Mouse (Mus musculus) midbrain, embryonic 14.5 days (tissue): ENCODE results near the gene Col26a1. TPM values are rescaled to one million over a fixed set of nuclear protein-coding genes. Genes with fewer than 3 reads are reported as not detected.

Experiments
- ATAC-seq: fragments of 200-750 bp; cut with Nextera tagmentation; 2 replicates; pipeline ENCODE4 v1.8.0; 2017; ENCODE audit warnings: moderate number of reproducible peaks, moderate library complexity; ENCODE audit not compliant: low FRiP score, low TSS enrichment
- DNase-seq: peaks from one replicate; pipeline ENCODE4 v3.0.0-alpha.2; 2015
- H3K27ac ChIP-seq: fragments of 300-500 bp; sonication (generic); replicated peaks from 2 replicates; pipeline ENCODE4 v1.5.1; 2014; ENCODE audit warnings: mild to moderate bottlenecking, low read depth, low read length, moderate library complexity
- H3K27me3 ChIP-seq: fragments of 300-500 bp; sonication (generic); 2 replicates; pipeline ENCODE4 v1.6.1; 2014; ENCODE audit warnings: low read length, control low read depth, mixed read lengths; ENCODE audit not compliant: control insufficient read depth, insufficient read depth
- H3K36me3 ChIP-seq: fragments of 300-500 bp; sonication (generic); 2 replicates; pipeline ENCODE4 v1.6.1; 2014; ENCODE audit warnings: low read length, control low read depth; ENCODE audit not compliant: control insufficient read depth, insufficient read depth
- H3K4me1 ChIP-seq: fragments of 300-500 bp; sonication (generic); 2 replicates; pipeline ENCODE4 v1.6.1; 2014; ENCODE audit warnings: mild to moderate bottlenecking, antibody characterized with exemption, low read length, control low read depth; ENCODE audit not compliant: control insufficient read depth, insufficient read depth
- H3K4me2 ChIP-seq: fragments of 300-500 bp; sonication (generic); 2 replicates; pipeline ENCODE4 v1.6.1; 2014; ENCODE audit warnings: mild to moderate bottlenecking, low read length, moderate library complexity
- H3K4me3 ChIP-seq: fragments of 300-500 bp; sonication (generic); replicated peaks from 2 replicates; pipeline ENCODE4 v1.5.1; 2014; ENCODE audit warnings: low read depth, low read length
- H3K9ac ChIP-seq: fragments of 300-500 bp; sonication (generic); replicated peaks from 2 replicates; pipeline ENCODE4 v1.6.1; 2014; ENCODE audit warnings: mild to moderate bottlenecking, low read length, moderate library complexity
- H3K9me3 ChIP-seq: fragments of 300-500 bp; sonication (generic); 2 replicates; pipeline ENCODE4 v1.6.1; 2016; ENCODE audit warnings: low read length, control low read depth, mixed read lengths; ENCODE audit not compliant: control insufficient read depth
- WGBS: fragments of 180-500 bp; shearing (Covaris S2); extraction: QIAGEN DNeasy Blood & Tissue Kit; methylation state at CpG from one replicate; pipeline ENCODE4 v1.1.7; 2014; 5-methylcytosine and 5-hydroxymethylcytosine counted together
- polyA plus RNA-seq: library from polyadenylated mRNA; unstranded; fragments of >200 nt; fragmentation: Nextera tagmentation; extraction: Ambion mirVana; gene quantifications from 2 replicates; pipeline ENCODE4 v1.2.1, GENCODE M21; 2014

Gene Col26a1
- 8.3 and 16.2 TPM in 2 replicates for polyA plus RNA-seq

GRCm38 (mm10) chr5:136882788-136883439 is at the start of gene Col26a1:
Gene Col26a1 (minus strand): TSS chr5:136883209.
- Histone ChIP-seq H3K9ac (peak within 1 kb of the TSS; percentile 66), H3K27me3 (peaks cover 27% of the 10 kb centered on the region), H3K4me1 (peaks cover 11% of the 10 kb centered on the region; the same call in 1 of the 2 replicates), H3K4me2 (peak within 1 kb of the TSS; percentile 66), H3K27ac (no peak within 1 kb of the TSS), H3K4me3 (peak within 1 kb of the TSS; percentile 39), H3K36me3 (no peaks in the 10 kb centered on the region), H3K9me3 (no peaks in the 10 kb centered on the region)
- peak; percentile 69 for DNase-seq
- no peak for ATAC-seq
- WGBS: 1% methylated on average over 44 of the region's 44 CpGs

DNA sequence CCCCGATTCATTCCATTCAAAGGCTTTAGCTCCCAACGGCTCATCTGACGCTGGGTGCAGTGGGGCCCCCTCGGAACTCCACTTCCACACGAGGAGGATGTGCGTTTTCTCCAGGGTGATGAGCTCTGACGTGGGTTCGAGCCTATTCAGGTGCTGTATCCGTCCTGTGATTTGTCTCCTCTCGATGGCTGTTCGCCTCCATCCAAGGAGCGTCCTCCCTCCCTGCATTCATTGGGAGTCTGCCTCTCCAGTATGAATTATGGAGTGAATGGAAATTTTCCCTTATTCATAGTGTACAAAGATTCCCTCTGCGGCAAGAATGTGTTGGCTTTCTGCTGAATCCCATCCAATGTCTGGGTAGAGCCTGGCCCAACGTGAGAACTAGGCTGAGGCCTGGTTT is 48.9 kb upstream of the Col26a1 start:
- H3K27ac ChIP-seq: no peak overlapping the region
- no peaks in the 10 kb centered on the region for H3K36me3 ChIP-seq
- H3K4me3 ChIP-seq: no peak overlapping the region
- H3K4me2 ChIP-seq: no peak overlapping the region
- ATAC-seq (no peak), DNase-seq (no peak)
- 79% methylated on average over 14 of the region's 14 CpGs for WGBS
- H3K4me1 ChIP-seq: no peaks in the 10 kb centered on the region
- no peaks in the 10 kb centered on the region for H3K27me3 ChIP-seq
- no peaks in the 10 kb centered on the region for H3K9me3 ChIP-seq
- no peak overlapping the region for H3K9ac ChIP-seq

- H3K9me3 ChIP-seq: no peaks in the 10 kb centered on the region
- H3K27ac ChIP-seq: no peak overlapping the region
- H3K4me1 ChIP-seq: no peaks in the 10 kb centered on the region
- H3K9ac ChIP-seq: no peak overlapping the region
- H3K27me3 ChIP-seq: no peaks in the 10 kb centered on the region
- DNase-seq (peak; percentile 94), ATAC-seq (peak; percentile 73; the same call in 1 of the 2 replicates)
- H3K36me3 ChIP-seq: no peaks in the 10 kb centered on the region
- no peak overlapping the region for H3K4me2 ChIP-seq
- 23% methylated on average over 4 of the region's 4 CpGs for WGBS
- H3K4me3 ChIP-seq: no peak overlapping the region
Measured at GRCm38 (mm10) chr5:136929073-136929472, 46.1 kb upstream of the Col26a1 start.

- WGBS: 83% methylated on average over 7 of the region's 7 CpGs
- H3K4me1 ChIP-seq: peaks cover 5% of the 10 kb centered on the region; the same call in 1 of the 2 replicates
- DNase-seq (no peak), ATAC-seq (no peak)
- no peaks in the 10 kb centered on the region for H3K36me3 ChIP-seq
- no peak overlapping the region for H3K9ac ChIP-seq
- no peaks in the 10 kb centered on the region for H3K27me3 ChIP-seq
- no peak overlapping the region for H3K27ac ChIP-seq
- no peak overlapping the region for H3K4me2 ChIP-seq
- no peaks in the 10 kb centered on the region for H3K9me3 ChIP-seq
- no peak overlapping the region for H3K4me3 ChIP-seq
Measured at GRCm38 (mm10) chr5:136923751-136924478, 40.9 kb upstream of the Col26a1 start.

GRCm38 (mm10) chr5:136922830-136923229 is 39.8 kb upstream of the Col26a1 start:
- H3K4me2 ChIP-seq: no peak overlapping the region
- no peaks in the 10 kb centered on the region for H3K9me3 ChIP-seq
- WGBS: 92% methylated on average over 9 of the region's 9 CpGs

DNA sequence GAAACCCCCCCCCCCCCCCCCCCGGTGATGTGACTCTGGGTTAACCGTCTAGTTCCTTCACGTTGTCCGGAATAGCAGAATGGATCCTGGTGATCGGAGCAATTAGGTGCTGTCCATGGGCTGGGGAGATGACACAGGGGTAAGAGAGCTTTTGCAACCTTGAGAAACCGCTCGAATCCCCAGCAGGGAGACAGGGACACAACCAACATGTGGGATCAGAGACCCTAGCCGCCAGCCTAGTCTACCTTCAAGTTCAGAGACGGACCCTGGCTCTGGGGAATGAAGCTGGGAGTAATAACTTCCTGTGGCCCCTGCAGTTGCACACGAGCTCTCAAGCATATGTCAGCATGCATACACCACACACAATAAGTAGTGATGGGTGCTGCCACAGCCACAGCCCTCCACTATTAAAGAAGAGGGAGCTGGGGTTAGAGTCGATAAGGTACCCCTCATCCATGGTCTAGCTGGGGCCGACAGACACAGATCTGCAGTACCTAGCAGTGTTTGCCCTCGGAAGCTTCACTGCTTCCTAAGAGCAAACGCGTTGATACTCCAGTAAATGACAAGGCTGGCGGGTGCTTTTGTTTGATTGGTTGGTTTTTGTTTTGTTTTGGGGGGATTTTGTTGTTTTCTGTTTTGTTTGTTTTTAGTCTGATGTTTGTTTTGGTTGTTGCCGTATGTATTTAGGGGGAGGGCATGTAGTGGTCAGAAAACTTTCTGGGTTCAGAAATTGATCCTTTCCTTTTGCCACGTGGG is 36.7 kb upstream of the Col26a1 start:
- ATAC-seq (0 out of 2 replicates have a peak, but pooled peaks have one; percentile 31), DNase-seq (peak; percentile 24)
- no peaks in the 10 kb centered on the region for H3K27me3 ChIP-seq
- no peaks in the 10 kb centered on the region for H3K9me3 ChIP-seq
- H3K4me2 ChIP-seq: peak overlapping the region; percentile 81
- peak overlapping the region; percentile 63 for H3K9ac ChIP-seq
- H3K27ac ChIP-seq: no peak overlapping the region
- peak overlapping the region; percentile 57 for H3K4me3 ChIP-seq
- 21% methylated on average over 18 of the region's 18 CpGs for WGBS
- H3K4me1 ChIP-seq: peaks cover 5% of the 10 kb centered on the region; the same call in 1 of the 2 replicates
- H3K36me3 ChIP-seq: no peaks in the 10 kb centered on the region

More at GRCm38 (mm10) chr5:136922830-136923229, 39.8 kb upstream of the Col26a1 start:
- Histone ChIP-seq H3K9ac (no peak overlapping the region), H3K27ac (no peak overlapping the region), H3K36me3 (no peaks in the 10 kb centered on the region), H3K4me1 (peaks cover 5% of the 10 kb centered on the region; the same call in 1 of the 2 replicates), H3K27me3 (no peaks in the 10 kb centered on the region), H3K4me3 (no peak overlapping the region)
- ATAC-seq (no peak), DNase-seq (no peak)

DNA sequence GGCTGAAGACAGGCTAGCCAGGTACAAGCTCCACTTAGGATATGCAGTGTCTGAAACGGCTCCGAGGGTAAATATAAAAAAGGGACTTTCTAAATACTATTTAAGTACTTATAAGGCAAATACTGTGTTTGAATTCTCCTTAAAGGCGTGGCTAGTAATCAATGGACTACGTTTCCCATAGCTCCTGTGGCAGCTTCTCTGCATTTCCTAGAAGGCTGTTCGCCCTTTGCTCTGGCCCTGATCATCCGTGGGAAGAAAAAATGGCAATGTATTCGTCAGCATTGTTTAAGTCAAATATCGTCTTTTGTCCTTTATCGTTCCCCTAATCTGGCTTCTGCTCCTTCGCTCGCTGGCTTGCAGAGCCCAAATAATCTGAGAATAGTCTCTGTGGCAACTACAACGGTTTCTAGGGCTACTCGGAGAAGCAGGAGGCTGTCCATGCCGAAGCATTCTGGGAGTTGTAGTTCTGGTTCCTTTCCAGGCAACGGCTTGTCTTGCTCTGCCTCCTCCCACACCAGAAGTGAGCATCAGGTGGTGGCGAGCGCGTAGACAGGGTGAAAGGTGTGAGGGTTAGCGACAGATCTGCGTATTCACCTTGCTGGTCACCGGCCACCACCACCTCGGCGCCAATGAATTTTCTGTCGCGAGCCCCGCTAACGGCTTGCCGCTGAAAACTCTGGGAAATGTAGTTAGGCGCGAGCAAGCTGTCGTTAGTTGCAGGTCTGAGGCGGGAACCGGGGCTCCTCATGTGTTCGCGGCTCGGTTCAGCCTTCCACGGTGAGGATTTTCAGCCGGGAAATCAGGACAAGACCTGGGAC is 35.9 kb upstream of the Col26a1 start:
- no peaks in the 10 kb centered on the region for H3K27me3 ChIP-seq
- peak overlapping the region; percentile 63 for H3K9ac ChIP-seq
- peak overlapping the region; percentile 58 for H3K27ac ChIP-seq
- peak overlapping the region; percentile 81 for H3K4me2 ChIP-seq
- no peaks in the 10 kb centered on the region for H3K36me3 ChIP-seq
- 4% methylated on average over 38 of the region's 38 CpGs for WGBS
- peak overlapping the region; percentile 57 for H3K4me3 ChIP-seq
- ATAC-seq: peak; percentile 86
- H3K4me1 ChIP-seq: peaks cover 5% of the 10 kb centered on the region; the same call in 1 of the 2 replicates
- H3K9me3 ChIP-seq: no peaks in the 10 kb centered on the region
- peak; percentile 93 for DNase-seq
